Mouse (Mus musculus) heart, embryonic 11.5 days (tissue): Measurements from ENCODE around the gene Rbbp6. TPM values are rescaled to one million over a fixed set of nuclear protein-coding genes. Genes with fewer than 3 reads are reported as not detected.

Experiments
- ATAC-seq: fragments of 200-750 bp; cut with Nextera tagmentation; replicated peaks from 2 replicates; pipeline ENCODE4 v1.8.0; 2017; ENCODE audit warnings: moderate library complexity; ENCODE audit not compliant: insufficient number of reproducible peaks, low FRiP score, low TSS enrichment
- H3K27ac ChIP-seq: fragments of 300-500 bp; sonication (generic); 2 replicates; pipeline ENCODE4 v1.5.1; 2014; ENCODE audit warnings: mild to moderate bottlenecking, low read depth, low read length
- H3K27me3 ChIP-seq: fragments of 300-500 bp; sonication (generic); 2 replicates; pipeline ENCODE4 v1.6.1; 2014; ENCODE audit warnings: mild to moderate bottlenecking, low read length, mixed read lengths; ENCODE audit not compliant: control insufficient read depth, insufficient read depth
- H3K36me3 ChIP-seq: fragments of 300-500 bp; sonication (generic); 2 replicates; pipeline ENCODE4 v1.6.1; 2014; ENCODE audit warnings: mild to moderate bottlenecking, low read length, moderate library complexity, mixed read lengths; ENCODE audit not compliant: control insufficient read depth, insufficient read depth
- H3K4me1 ChIP-seq: fragments of 300-500 bp; sonication (generic); 2 replicates; pipeline ENCODE4 v1.6.1; 2014; ENCODE audit warnings: low read length; ENCODE audit not compliant: control insufficient read depth, insufficient read depth
- H3K4me2 ChIP-seq: fragments of 300-500 bp; sonication (generic); 2 replicates; pipeline ENCODE4 v1.6.1; 2014; ENCODE audit warnings: mild to moderate bottlenecking, moderate library complexity
- H3K4me3 ChIP-seq: fragments of 300-500 bp; sonication (generic); 2 replicates; pipeline ENCODE4 v1.5.1; 2014; ENCODE audit warnings: low read depth, low read length
- H3K9ac ChIP-seq: fragments of 300-500 bp; sonication (generic); 2 replicates; pipeline ENCODE4 v1.6.1; 2014; ENCODE audit warnings: mild to moderate bottlenecking, low read depth, low read length, moderate library complexity
- H3K9me3 ChIP-seq: fragments of 300-500 bp; sonication (generic); replicated peaks from 2 replicates; pipeline ENCODE4 v1.6.1; 2016; ENCODE audit warnings: low read length; ENCODE audit not compliant: control insufficient read depth
- WGBS: fragments of 180-500 bp; shearing (Covaris S2); extraction: QIAGEN DNeasy Blood & Tissue Kit; methylation state at CpG from one replicate; pipeline ENCODE4 v1.1.7; 2014; ENCODE audit not compliant: insufficient replicate concordance; 5-methylcytosine and 5-hydroxymethylcytosine counted together
- polyA plus RNA-seq: library from polyadenylated mRNA; unstranded; fragments of >200 nt; fragmentation: Nextera tagmentation; extraction: Ambion mirVana; gene quantifications from 2 replicates; pipeline ENCODE4 v1.2.1, GENCODE M21; 2014

Gene Rbbp6
- polyA plus RNA-seq, 1 experiment from 2014 or later, result 30.1 TPM

- Histone ChIP-seq H3K4me3 (no peak overlapping the region), H3K27me3 (peaks cover 4% of the 10 kb centered on the region; the same call in 1 of the 2 replicates), H3K4me1 (peaks cover 10% of the 10 kb centered on the region; the same call in 1 of the 2 replicates), H3K36me3 (no peaks in the 10 kb centered on the region), H3K4me2 (peak overlapping the region; percentile 50), H3K9ac (0 out of 2 replicates have a peak overlapping the region, but pooled peaks have one; percentile 1), H3K9me3 (no peaks in the 10 kb centered on the region), H3K27ac (peak overlapping the region; percentile 18)
- peak; percentile 74 for ATAC-seq
- WGBS, result 20% methylated on average over 13 of the region's 13 CpGs
Observed at GRCm38 (mm10) chr7:123046473-123047091, 81.1 kb downstream of the Rbbp6 start.

Other genes with a start within 250 kb of the Rbbp6 start
- 37.6 and 44.8 TPM in 2 replicates for gene Tnrc6a, start 158.2 kb downstream of the Rbbp6 start, polyA plus RNA-seq
- 0.42 TPM in 1 of 2 replicates, not detected in the other for gene Slc5a11, start 249.1 kb downstream of the Rbbp6 start, polyA plus RNA-seq